Mouse (Mus musculus) liver, adult 2 months (tissue): Measurements from ENCODE around the gene Pde6c. TPM values are rescaled to one million over a fixed set of nuclear protein-coding genes. Genes with fewer than 3 reads are reported as not detected.

Experiments used
- DNase-seq: peaks from one replicate; pipeline ENCODE4 v3.0.0-alpha.2; 2011; ENCODE audit warnings: low read depth, low spot score; ENCODE audit errors: extremely low read depth
- H3K27ac ChIP-seq: fragments of 200-500 bp; replicated peaks from 2 replicates; pipeline ENCODE4 v1.5.1; 2012; ENCODE audit warnings: low read depth, mild to moderate bottlenecking, control low read depth, inconsistent platforms, low read length; ENCODE audit not compliant: insufficient read depth
- H3K27me3 ChIP-seq: fragments of 200-500 bp; 2 replicates; pipeline ENCODE4 v1.6.1; 2012; ENCODE audit warnings: mild to moderate bottlenecking, moderate library complexity, low read length, inconsistent platforms; ENCODE audit not compliant: control insufficient read depth, insufficient read depth
- H3K36me3 ChIP-seq: fragments of 200-500 bp; 2 replicates; pipeline ENCODE4 v1.6.1; 2012; ENCODE audit warnings: low read length, inconsistent platforms; ENCODE audit not compliant: control insufficient read depth, insufficient read depth
- H3K4me1 ChIP-seq: fragments of 200-500 bp; 2 replicates; pipeline ENCODE4 v1.6.1; 2011; ENCODE audit warnings: low read length; ENCODE audit not compliant: control insufficient read depth, insufficient read depth
- H3K4me3 ChIP-seq: fragments of 200-500 bp; 2 replicates; pipeline ENCODE4 v1.5.1; 2011; ENCODE audit warnings: low read depth, mild to moderate bottlenecking, control low read depth, low read length, moderate library complexity; ENCODE audit not compliant: insufficient read depth
- H3K79me2 ChIP-seq: fragments of 200-500 bp; 2 replicates; pipeline ENCODE4 v1.6.1; 2012; ENCODE audit warnings: inconsistent platforms, mild to moderate bottlenecking, low read length, moderate library complexity; ENCODE audit not compliant: control insufficient read depth, insufficient read depth
- H3K9ac ChIP-seq: fragments of 200-500 bp; 2 replicates; pipeline ENCODE4 v1.6.1; 2012; ENCODE audit warnings: low read depth, mild to moderate bottlenecking, control low read depth, inconsistent platforms, low read length
- CTCF ChIP-seq: fragments of 200-500 bp; IDR thresholded peaks from 2 replicates; pipeline ENCODE4 v1.5.1; 2011; ENCODE audit warnings: low read depth, low read length, control low read depth
- POLR2A ChIP-seq: fragments of 200-500 bp; IDR thresholded peaks from 2 replicates; pipeline ENCODE4 v1.6.1; 2011; ENCODE audit warnings: low read length, control low read depth; ENCODE audit not compliant: insufficient read depth; ENCODE audit errors: extremely low read depth
- WGBS: fragments of 180-500 bp; shearing (Covaris S2); methylation state at CpG from one replicate; pipeline ENCODE4 v1.1.7; 2018; 5-methylcytosine and 5-hydroxymethylcytosine counted together
- polyA plus RNA-seq: library from polyadenylated mRNA; depleted of rRNA; stranded (reverse); fragments of >200 nt; gene quantifications from 2 replicates; pipeline ENCODE4 v1.2.3, GENCODE M21; 2012; rRNA removed
- total RNA-seq: library from RNA; depleted of rRNA; stranded (reverse); fragments of >200 nt; gene quantifications from 2 replicates; pipeline ENCODE4 v1.2.3, GENCODE M21; 2014; rRNA removed

Gene Pde6c
- total RNA-seq (1.0 and 2.1 TPM in 2 replicates), polyA plus RNA-seq (0.09 TPM in 1 of 2 replicates, not detected in the other)

DNA sequence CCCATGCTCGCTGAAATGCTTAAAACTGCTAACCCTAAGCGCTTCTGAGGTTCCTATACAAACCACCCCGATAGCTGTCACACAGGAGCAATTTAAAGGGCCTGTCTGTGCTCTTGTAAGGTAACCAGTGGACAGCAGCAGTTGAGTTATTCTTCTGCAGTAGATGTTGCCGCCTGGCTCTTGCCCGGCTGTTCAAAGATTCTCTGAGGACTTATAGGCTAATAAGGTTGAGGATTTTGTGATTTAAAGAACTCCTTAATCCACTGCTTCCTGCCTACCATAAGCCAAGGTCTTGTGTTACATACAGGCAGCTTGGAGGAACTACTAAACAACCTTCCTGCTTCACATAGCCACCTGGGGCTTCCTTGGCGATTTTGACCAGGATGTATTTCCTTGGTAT, at the start of gene Pde6c:
TSS of gene Pde6c (plus strand) at position 301 of the 400 bp plus-strand sequence.
- WGBS, result 87% methylated on average over 6 of the region's 6 CpGs
- H3K4me1 ChIP-seq, result peaks cover 10% of the 10 kb centered on the region

DNA sequence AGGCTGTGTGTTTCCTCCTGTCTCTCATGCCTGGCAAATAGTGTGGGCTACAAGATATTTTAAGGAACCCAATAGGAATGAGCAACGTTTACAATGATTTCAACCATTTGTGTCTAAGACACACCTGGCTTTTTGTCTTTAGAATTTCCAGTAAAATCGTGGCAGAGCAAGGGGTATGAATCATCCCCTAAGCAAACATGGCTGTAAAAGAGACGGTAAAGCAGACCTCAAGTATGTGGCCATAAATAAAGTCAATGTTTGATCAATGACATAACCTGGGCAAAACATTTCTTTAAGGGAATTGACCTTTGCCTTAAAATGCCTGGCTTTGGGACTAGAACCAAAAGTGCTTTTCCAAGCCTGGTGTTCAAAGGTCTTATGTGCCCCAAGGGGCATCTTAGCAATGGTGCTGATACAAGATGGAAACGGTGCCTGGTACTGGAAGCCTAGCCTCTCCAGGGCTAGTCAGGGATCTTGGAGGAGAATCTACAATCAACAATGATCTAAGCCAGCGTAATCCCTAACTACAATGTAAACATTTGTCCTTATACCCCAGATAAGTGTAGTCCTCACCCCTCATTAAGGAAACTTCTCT, 49.6 kb upstream of the Pde6c start:
- Histone ChIP-seq H3K27me3 (no peaks in the 10 kb centered on the region), H3K4me3 (no peak overlapping the region), H3K36me3 (no peaks in the 10 kb centered on the region), H3K27ac (no peak overlapping the region), H3K4me1 (no peaks in the 10 kb centered on the region), H3K9ac (no peak overlapping the region), H3K79me2 (no peaks in the 10 kb centered on the region)
- TF ChIP-seq POLR2A (no peak), CTCF (no peak)
- no peak for DNase-seq
- WGBS, result 46% methylated on average over 5 of the region's 5 CpGs

More for the DNA sequence above, at the start of gene Pde6c:
- Histone ChIP-seq H3K79me2 (no peaks in the 10 kb centered on the region), H3K27me3 (no peaks in the 10 kb centered on the region), H3K27ac (no peak within 1 kb of the TSS), H3K36me3 (no peaks in the 10 kb centered on the region), H3K9ac (no peak within 1 kb of the TSS), H3K4me3 (no peak within 1 kb of the TSS)
- no peak for DNase-seq
- TF ChIP-seq POLR2A (no peak), CTCF (no peak)

DNA sequence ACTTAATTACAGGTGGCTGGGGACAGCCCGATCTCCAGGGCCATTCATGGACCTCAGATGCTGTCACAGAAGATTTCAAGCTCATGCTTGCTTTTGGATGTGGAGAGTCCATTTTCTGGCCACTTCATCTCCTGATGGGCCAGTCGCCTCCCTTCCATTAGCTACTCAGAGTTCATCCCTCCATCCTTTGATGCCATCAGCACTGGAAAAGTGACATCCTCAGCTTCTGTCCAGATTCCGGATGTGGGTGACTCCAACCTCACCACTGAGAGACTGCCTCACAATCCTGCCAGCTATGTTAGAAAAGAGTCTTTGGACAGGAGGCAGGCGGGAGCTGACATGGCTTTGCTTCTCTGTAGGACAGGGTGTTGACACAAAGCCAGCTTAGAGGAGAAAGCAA, 46.7 kb upstream of the Pde6c start:
- Histone ChIP-seq H3K4me1 (no peaks in the 10 kb centered on the region), H3K79me2 (no peaks in the 10 kb centered on the region), H3K36me3 (no peaks in the 10 kb centered on the region), H3K27ac (no peak overlapping the region), H3K4me3 (no peak overlapping the region), H3K27me3 (no peaks in the 10 kb centered on the region), H3K9ac (no peak overlapping the region)
- no peak for DNase-seq
- TF ChIP-seq POLR2A, result no peak
- WGBS, result 91% methylated on average over 4 of the region's 4 CpGs

DNA sequence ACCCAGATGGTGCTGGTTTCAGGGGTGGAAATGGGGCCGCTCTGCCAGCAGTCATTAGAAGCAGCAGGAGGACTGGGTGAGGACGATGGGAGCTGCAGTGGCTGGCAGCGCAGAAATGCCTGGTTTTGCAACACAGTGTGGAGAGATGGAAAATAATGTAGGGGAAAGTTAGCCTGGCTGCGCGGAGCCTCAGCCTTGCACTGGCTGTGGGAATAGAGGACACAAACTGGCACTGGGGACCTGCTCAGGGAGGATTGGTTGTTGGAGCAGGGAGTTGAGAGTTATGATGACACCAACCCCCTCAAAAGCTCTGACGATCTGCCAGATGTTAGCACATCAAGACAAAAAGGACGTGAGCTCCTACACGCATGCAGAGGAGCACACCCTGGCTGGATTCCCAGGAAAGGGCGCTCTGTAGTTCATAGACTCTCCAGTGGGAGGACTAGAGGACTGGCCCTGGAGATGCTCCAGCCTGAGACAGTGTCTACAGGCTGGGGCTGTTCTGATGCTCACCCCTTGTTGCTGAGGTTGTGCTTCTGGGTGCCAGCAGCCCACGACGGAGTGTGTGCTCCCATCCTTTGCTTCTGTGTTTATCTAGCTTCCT, 45.5 kb upstream of the Pde6c start:
- no peak overlapping the region for H3K27ac ChIP-seq
- 17% methylated on average over 11 of the region's 11 CpGs for WGBS

DNA sequence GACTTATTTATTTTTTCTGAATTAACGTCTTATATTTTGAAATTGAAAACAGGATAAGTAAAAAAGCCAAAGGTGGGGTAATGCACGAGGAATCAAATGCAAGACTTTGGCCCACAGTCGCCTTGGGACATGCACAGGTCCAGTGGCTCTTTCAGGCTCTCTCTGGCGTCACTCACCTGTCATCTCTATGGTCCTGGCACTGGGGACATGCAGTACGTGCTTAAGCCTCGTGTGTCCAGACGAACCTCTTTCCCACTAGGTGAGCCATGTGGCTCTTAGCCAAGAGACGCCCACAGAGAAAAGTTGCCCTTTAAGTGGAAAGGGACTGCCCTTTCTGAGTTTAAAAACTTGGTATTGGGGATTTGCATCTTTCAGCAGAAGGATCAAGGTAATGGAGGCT, 43.2 kb upstream of the Pde6c start:
- Histone ChIP-seq H3K36me3 (no peaks in the 10 kb centered on the region), H3K27me3 (no peaks in the 10 kb centered on the region), H3K9ac (no peak overlapping the region), H3K27ac (no peak overlapping the region), H3K79me2 (no peaks in the 10 kb centered on the region), H3K4me3 (no peak overlapping the region), H3K4me1 (no peaks in the 10 kb centered on the region)
- peak; percentile 30 for DNase-seq
- WGBS, result 36% methylated on average over 8 of the region's 8 CpGs
- TF ChIP-seq POLR2A (no peak), CTCF (no peak)

More for the DNA sequence above, 45.5 kb upstream of the Pde6c start:
- H3K79me2 ChIP-seq, result no peaks in the 10 kb centered on the region
- no peaks in the 10 kb centered on the region for H3K27me3 ChIP-seq
- TF ChIP-seq CTCF, result peak; percentile 85
- TF ChIP-seq POLR2A, result no peak
- peak; percentile 80 for DNase-seq
- no peaks in the 10 kb centered on the region for H3K4me1 ChIP-seq
- H3K4me3 ChIP-seq, result no peak overlapping the region
- no peaks in the 10 kb centered on the region for H3K36me3 ChIP-seq
- no peak overlapping the region for H3K9ac ChIP-seq

DNA sequence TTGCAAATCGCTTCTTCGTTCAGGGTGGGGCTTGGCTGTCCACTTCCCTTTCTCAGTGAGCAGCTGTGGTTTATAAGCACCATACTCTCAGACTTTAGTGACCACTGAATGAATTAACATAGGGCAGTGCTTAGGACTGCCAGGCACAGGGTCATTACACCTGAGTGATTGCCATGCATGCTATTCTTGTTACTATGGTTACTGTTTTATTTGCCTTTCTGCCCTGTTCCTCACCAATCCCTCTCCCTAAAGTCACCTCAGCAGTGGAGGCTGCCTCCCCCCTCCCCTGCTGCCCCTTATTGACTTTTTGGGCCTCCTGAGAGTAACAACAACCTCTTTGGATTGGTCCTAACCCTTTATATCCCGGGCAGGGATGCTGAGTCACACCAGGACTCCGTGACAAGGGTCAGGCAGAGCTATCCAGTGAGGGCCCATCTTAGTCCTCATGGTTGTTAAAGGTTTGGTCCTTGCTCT, 41.0 kb upstream of the Pde6c start:
- no peak for DNase-seq
- no peaks in the 10 kb centered on the region for H3K27me3 ChIP-seq
- H3K4me1 ChIP-seq, result no peaks in the 10 kb centered on the region
- H3K4me3 ChIP-seq, result no peak overlapping the region
- H3K36me3 ChIP-seq, result no peaks in the 10 kb centered on the region
- H3K9ac ChIP-seq, result no peak overlapping the region
- no peak overlapping the region for H3K27ac ChIP-seq
- H3K79me2 ChIP-seq, result no peaks in the 10 kb centered on the region
- no peak for TF ChIP-seq POLR2A
- TF ChIP-seq CTCF, result no peak
- WGBS, result 68% methylated on average over 4 of the region's 4 CpGs
